Mouse (Mus musculus) CD4-positive, CD25-positive, alpha-beta regulatory T cell, adult 9 weeks (primary cell): ENCODE data around the gene Acad8. TPM values are rescaled to one million over a fixed set of nuclear protein-coding genes. Genes with fewer than 3 reads are reported as not detected.

Source experiments
- polyA plus RNA-seq: library from polyadenylated mRNA; unstranded; fragments of 100-300 nt; shearing (Covaris generic); gene quantifications from one replicate; pipeline ENCODE4 v1.2.1, GENCODE M21; 2017

The Acad8 gene
- 39.2 TPM for polyA plus RNA-seq

GRCm38 (mm10) chr9:26999461-27000395 is at the start of gene Acad8, which contains the start of gene Thyn1:
Gene Acad8, minus strand, starts transcription at chr9:26999566.
Gene Thyn1, plus strand, starts transcription at chr9:26999710.

DNA sequence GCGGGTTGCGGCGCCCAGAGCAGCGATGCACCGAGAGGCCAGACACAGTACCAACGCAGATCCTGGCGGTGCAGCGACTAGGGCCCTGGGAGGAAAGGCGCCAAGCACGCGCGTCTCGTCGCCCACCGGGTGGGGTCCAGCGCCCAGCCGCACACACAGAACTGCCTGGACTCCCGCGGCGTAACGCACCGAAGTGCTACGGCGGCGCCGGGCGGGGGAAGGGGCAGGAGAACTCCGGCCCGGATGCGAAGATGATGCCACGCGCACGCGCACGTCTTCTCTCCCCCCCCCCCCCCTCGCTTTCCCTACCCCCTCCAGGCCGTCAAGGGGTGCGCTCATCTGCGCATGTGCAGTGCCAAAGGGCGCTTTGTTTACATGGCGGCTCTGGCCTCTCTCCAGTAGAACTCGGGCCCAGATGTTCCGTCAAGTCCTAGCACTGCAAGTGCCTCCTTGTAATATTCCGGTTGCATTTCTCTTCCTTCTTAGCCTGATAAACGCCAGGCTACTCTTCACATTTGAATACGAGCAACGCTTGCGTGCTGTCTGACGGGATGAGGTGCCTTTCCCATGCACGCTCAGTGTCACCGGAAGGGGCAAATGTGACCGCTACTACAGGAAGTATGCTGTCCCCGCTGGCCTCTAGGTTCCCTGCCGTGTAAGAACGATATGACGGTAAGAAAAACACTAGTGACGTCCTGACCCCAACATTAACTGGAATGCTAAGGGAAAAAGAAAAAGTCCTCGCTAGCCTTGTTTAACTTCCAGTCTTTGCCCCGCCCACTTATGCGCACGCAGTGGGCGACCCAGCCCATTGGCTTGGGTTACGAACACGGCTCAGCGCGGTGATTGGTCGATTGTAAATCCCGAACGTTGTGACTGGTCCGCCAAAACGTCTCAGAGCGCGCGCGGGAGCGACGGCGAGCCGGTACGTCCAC is 30.7 kb upstream of the Acad8 start, which contains the start of the genes Vps26b and Ncapd3:
Gene Vps26b, minus strand, starts transcription at position 238 of the 935 bp plus-strand sequence.
Gene Ncapd3, plus strand, starts transcription at position 348 of the 935 bp plus-strand sequence.

Other genes starting within 250 kb of the Acad8 start
- not detected for gene Glb1l2, start 193.1 kb downstream of the Acad8 start, polyA plus RNA-seq
- not detected for gene Glb1l3, start 138.7 kb downstream of the Acad8 start, polyA plus RNA-seq
- 0.22 TPM for gene Gm1110, start 76.5 kb downstream of the Acad8 start, polyA plus RNA-seq
- gene Thyn1, start 144 bp upstream of the Acad8 start, polyA plus RNA-seq: 95.9 TPM
- 11.4 TPM for gene Vps26b, start 30.5 kb upstream of the Acad8 start, polyA plus RNA-seq
- gene Ncapd3, start 30.6 kb upstream of the Acad8 start, polyA plus RNA-seq: 41.7 TPM
- not detected for gene Jam3, start 155.9 kb upstream of the Acad8 start, polyA plus RNA-seq